Mouse (Mus musculus) lung, embryonic 15.5 days (tissue): ENCODE results near the gene Fgfr2. TPM values are rescaled to one million over a fixed set of nuclear protein-coding genes. Genes with fewer than 3 reads are reported as not detected.
"Not testable (repeated sequence)": the region's sequence is repeated elsewhere in the genome, so short reads cannot be mapped to it uniquely, and the experiment has no call there.

Source experiments
- ATAC-seq: fragments of 200-750 bp; cut with Nextera tagmentation; 2 replicates; pipeline ENCODE4 v1.8.0; 2017; ENCODE audit warnings: moderate number of reproducible peaks, borderline replicate concordance; ENCODE audit not compliant: low FRiP score, low TSS enrichment; ENCODE audit errors: extremely low read depth
- H3K27ac ChIP-seq: fragments of 300-500 bp; sonication (generic); 2 replicates; pipeline ENCODE4 v1.5.1; 2015; ENCODE audit warnings: moderate library complexity, mild to moderate bottlenecking, inconsistent platforms
- H3K27me3 ChIP-seq: fragments of 300-500 bp; sonication (generic); 2 replicates; pipeline ENCODE4 v1.6.1; 2015; ENCODE audit warnings: inconsistent platforms
- H3K36me3 ChIP-seq: fragments of 300-500 bp; sonication (generic); 2 replicates; pipeline ENCODE4 v1.6.1; 2015; ENCODE audit warnings: inconsistent platforms
- H3K4me1 ChIP-seq: fragments of 300-500 bp; sonication (generic); 2 replicates; pipeline ENCODE4 v1.6.1; 2015; ENCODE audit warnings: inconsistent platforms
- H3K4me2 ChIP-seq: fragments of 300-500 bp; sonication (generic); 2 replicates; pipeline ENCODE4 v1.6.1; 2015; ENCODE audit warnings: inconsistent platforms, mild to moderate bottlenecking, moderate library complexity
- H3K4me3 ChIP-seq: fragments of 300-500 bp; sonication (generic); 2 replicates; pipeline ENCODE4 v1.5.1; 2015; ENCODE audit warnings: mild to moderate bottlenecking, inconsistent platforms
- H3K9ac ChIP-seq: fragments of 300-500 bp; sonication (generic); 2 replicates; pipeline ENCODE4 v1.6.1; 2015; ENCODE audit warnings: inconsistent platforms
- H3K9me3 ChIP-seq: fragments of 300-500 bp; sonication (generic); 2 replicates; pipeline ENCODE4 v1.6.1; 2016; ENCODE audit warnings: inconsistent platforms
- WGBS: fragments of 180-500 bp; shearing (Covaris S2); methylation state at CpG from one replicate; pipeline ENCODE4 v1.1.7; 2015; 5-methylcytosine and 5-hydroxymethylcytosine counted together
- polyA plus RNA-seq: library from polyadenylated mRNA; unstranded; fragments of >200 nt; fragmentation: Nextera tagmentation; extraction: Ambion mirVana; gene quantifications from 2 replicates; pipeline ENCODE4 v1.2.1, GENCODE M21; 2015

Gene Fgfr2
- polyA plus RNA-seq, 1 experiment from 2014 or later: 160 TPM

GRCm38 (mm10) chr7:131112486-131112885, 2010.7 kb downstream of the Fgfr2 start:
- 21% methylated on average over 3 of the region's 3 CpGs for WGBS

GRCm38 (mm10) chr7:131082403-131082802, 2040.7 kb downstream of the Fgfr2 start:
- not testable (repeated sequence) for H3K9ac ChIP-seq, H3K27ac ChIP-seq, H3K4me2 ChIP-seq, H3K27me3 ChIP-seq, H3K36me3 ChIP-seq, ATAC-seq, H3K4me1 ChIP-seq, H3K4me3 ChIP-seq, H3K9me3 ChIP-seq
- WGBS: 73% methylated on average over 9 of the region's 9 CpGs

More at GRCm38 (mm10) chr7:131112486-131112885, 2010.7 kb downstream of the Fgfr2 start:
- no peak overlapping the region for H3K27ac ChIP-seq
- ATAC-seq: no peak
- H3K4me3 ChIP-seq: no peak overlapping the region
- no peak overlapping the region for H3K9ac ChIP-seq
- no peaks in the 10 kb centered on the region for H3K27me3 ChIP-seq
- H3K4me2 ChIP-seq: no peak overlapping the region
- H3K4me1 ChIP-seq: no peaks in the 10 kb centered on the region
- H3K36me3 ChIP-seq: no peaks in the 10 kb centered on the region
- H3K9me3 ChIP-seq: no peaks in the 10 kb centered on the region

- Histone ChIP-seq H3K4me3 (no peak overlapping the region), H3K36me3 (no peaks in the 10 kb centered on the region), H3K27ac (no peak overlapping the region), H3K27me3 (no peaks in the 10 kb centered on the region), H3K9me3 (no peaks in the 10 kb centered on the region), H3K9ac (no peak overlapping the region), H3K4me1 (no peaks in the 10 kb centered on the region), H3K4me2 (no peak overlapping the region)
- ATAC-seq: no peak
- 3% methylated on average over 1 of the region's 1 CpGs for WGBS
Observed at GRCm38 (mm10) chr7:131075956-131076355, 2047.2 kb downstream of the Fgfr2 start.

- not testable (repeated sequence) for H3K27ac ChIP-seq, H3K27me3 ChIP-seq, H3K9ac ChIP-seq, H3K4me2 ChIP-seq, H3K9me3 ChIP-seq, ATAC-seq, H3K36me3 ChIP-seq, H3K4me1 ChIP-seq, H3K4me3 ChIP-seq
- 72% methylated on average over 6 of the region's 6 CpGs for WGBS
Observed at GRCm38 (mm10) chr7:131074098-131074497, 2049.1 kb downstream of the Fgfr2 start.

GRCm38 (mm10) chr7:131073476-131073875, 2049.7 kb downstream of the Fgfr2 start:
- WGBS: 72% methylated on average over 3 of the region's 3 CpGs

GRCm38 (mm10) chr7:131068191-131068590, 2055.0 kb downstream of the Fgfr2 start:
- H3K36me3 ChIP-seq, H3K4me2 ChIP-seq, H3K4me1 ChIP-seq, H3K27ac ChIP-seq, H3K9ac ChIP-seq, H3K4me3 ChIP-seq, H3K27me3 ChIP-seq, H3K9me3 ChIP-seq, ATAC-seq: not testable (repeated sequence)
- WGBS: 3% methylated on average over 1 of the region's 1 CpGs

More at GRCm38 (mm10) chr7:131073476-131073875, 2049.7 kb downstream of the Fgfr2 start:
- H3K4me3 ChIP-seq, H3K36me3 ChIP-seq, H3K9ac ChIP-seq, H3K27me3 ChIP-seq, H3K9me3 ChIP-seq, H3K27ac ChIP-seq, H3K4me2 ChIP-seq, H3K4me1 ChIP-seq, ATAC-seq: not testable (repeated sequence)

- H3K36me3 ChIP-seq: no peaks in the 10 kb centered on the region
- no peaks in the 10 kb centered on the region for H3K27me3 ChIP-seq
- ATAC-seq: no peak
- H3K27ac ChIP-seq: no peak overlapping the region
- no peak overlapping the region for H3K4me3 ChIP-seq
- no peaks in the 10 kb centered on the region for H3K9me3 ChIP-seq
- no peak overlapping the region for H3K4me2 ChIP-seq
- no peak overlapping the region for H3K9ac ChIP-seq
- 76% methylated on average over 2 of the region's 2 CpGs for WGBS
- H3K4me1 ChIP-seq: no peaks in the 10 kb centered on the region
Observed at GRCm38 (mm10) chr7:131062541-131062940, 2060.6 kb downstream of the Fgfr2 start.

- WGBS: 72% methylated on average over 2 of the region's 2 CpGs
- H3K9me3 ChIP-seq, H3K4me2 ChIP-seq: not testable (repeated sequence)
Observed at GRCm38 (mm10) chr7:131059808-131060207, 2063.3 kb downstream of the Fgfr2 start.

GRCm38 (mm10) chr7:131057918-131058317, 2065.2 kb downstream of the Fgfr2 start:
- WGBS: 69% methylated on average over 9 of the region's 9 CpGs

More at GRCm38 (mm10) chr7:131059808-131060207, 2063.3 kb downstream of the Fgfr2 start:
- not testable (repeated sequence) for H3K36me3 ChIP-seq, H3K4me1 ChIP-seq, H3K27me3 ChIP-seq, ATAC-seq, H3K9ac ChIP-seq, H3K4me3 ChIP-seq, H3K27ac ChIP-seq

GRCm38 (mm10) chr7:131054808-131055370, 2068.3 kb downstream of the Fgfr2 start:
- H3K36me3 ChIP-seq: no peaks in the 10 kb centered on the region
- no peak overlapping the region for H3K27ac ChIP-seq
- no peaks in the 10 kb centered on the region for H3K9me3 ChIP-seq
- H3K4me2 ChIP-seq: no peak overlapping the region
- H3K4me3 ChIP-seq: no peak overlapping the region
- no peaks in the 10 kb centered on the region for H3K27me3 ChIP-seq
- H3K9ac ChIP-seq: no peak overlapping the region
- ATAC-seq: no peak
- H3K4me1 ChIP-seq: no peaks in the 10 kb centered on the region

More at GRCm38 (mm10) chr7:131057918-131058317, 2065.2 kb downstream of the Fgfr2 start:
- H3K4me3 ChIP-seq, H3K9ac ChIP-seq, H3K9me3 ChIP-seq, H3K4me1 ChIP-seq, H3K4me2 ChIP-seq, H3K27me3 ChIP-seq, H3K27ac ChIP-seq, ATAC-seq, H3K36me3 ChIP-seq: not testable (repeated sequence)

- not testable (repeated sequence) for ATAC-seq, H3K27ac ChIP-seq, H3K4me3 ChIP-seq, H3K4me2 ChIP-seq, H3K36me3 ChIP-seq, H3K4me1 ChIP-seq, H3K27me3 ChIP-seq, H3K9me3 ChIP-seq, H3K9ac ChIP-seq
- 76% methylated on average over 8 of the region's 8 CpGs for WGBS
Observed at GRCm38 (mm10) chr7:131049829-131050228, 2073.3 kb downstream of the Fgfr2 start.

GRCm38 (mm10) chr7:131045258-131045835, 2077.8 kb downstream of the Fgfr2 start:
- not testable (repeated sequence) for H3K9me3 ChIP-seq, H3K4me3 ChIP-seq, H3K9ac ChIP-seq, ATAC-seq, H3K36me3 ChIP-seq, H3K27ac ChIP-seq, H3K4me2 ChIP-seq, H3K27me3 ChIP-seq, H3K4me1 ChIP-seq
- 23% methylated on average over 3 of the region's 3 CpGs for WGBS
